Mouse (Mus musculus) liver, adult 2 months (tissue): Measurements from ENCODE around the gene Nbea. TPM values are rescaled to one million over a fixed set of nuclear protein-coding genes. Genes with fewer than 3 reads are reported as not detected.

Experiments used
- DNase-seq: peaks from one replicate; pipeline ENCODE4 v3.0.0-alpha.2; 2011; ENCODE audit warnings: low read depth, low spot score; ENCODE audit errors: extremely low read depth
- H3K27ac ChIP-seq: fragments of 200-500 bp; replicated peaks from 2 replicates; pipeline ENCODE4 v1.5.1; 2012; ENCODE audit warnings: low read depth, mild to moderate bottlenecking, control low read depth, inconsistent platforms, low read length; ENCODE audit not compliant: insufficient read depth
- H3K27me3 ChIP-seq: fragments of 200-500 bp; 2 replicates; pipeline ENCODE4 v1.6.1; 2012; ENCODE audit warnings: mild to moderate bottlenecking, moderate library complexity, low read length, inconsistent platforms; ENCODE audit not compliant: control insufficient read depth, insufficient read depth
- H3K36me3 ChIP-seq: fragments of 200-500 bp; 2 replicates; pipeline ENCODE4 v1.6.1; 2012; ENCODE audit warnings: low read length, inconsistent platforms; ENCODE audit not compliant: control insufficient read depth, insufficient read depth
- H3K4me1 ChIP-seq: fragments of 200-500 bp; 2 replicates; pipeline ENCODE4 v1.6.1; 2011; ENCODE audit warnings: low read length; ENCODE audit not compliant: control insufficient read depth, insufficient read depth
- H3K4me3 ChIP-seq: fragments of 200-500 bp; 2 replicates; pipeline ENCODE4 v1.5.1; 2011; ENCODE audit warnings: low read depth, mild to moderate bottlenecking, control low read depth, low read length, moderate library complexity; ENCODE audit not compliant: insufficient read depth
- H3K79me2 ChIP-seq: fragments of 200-500 bp; 2 replicates; pipeline ENCODE4 v1.6.1; 2012; ENCODE audit warnings: inconsistent platforms, mild to moderate bottlenecking, low read length, moderate library complexity; ENCODE audit not compliant: control insufficient read depth, insufficient read depth
- H3K9ac ChIP-seq: fragments of 200-500 bp; 2 replicates; pipeline ENCODE4 v1.6.1; 2012; ENCODE audit warnings: low read depth, mild to moderate bottlenecking, control low read depth, inconsistent platforms, low read length
- CTCF ChIP-seq: fragments of 200-500 bp; IDR thresholded peaks from 2 replicates; pipeline ENCODE4 v1.5.1; 2011; ENCODE audit warnings: low read depth, low read length, control low read depth
- POLR2A ChIP-seq: fragments of 200-500 bp; IDR thresholded peaks from 2 replicates; pipeline ENCODE4 v1.6.1; 2011; ENCODE audit warnings: low read length, control low read depth; ENCODE audit not compliant: insufficient read depth; ENCODE audit errors: extremely low read depth
- whole genome bisulfite sequencing: fragments of 180-500 bp; shearing (Covaris S2); methylation state at CpG from one replicate; pipeline ENCODE4 v1.1.7; 2018; 5-methylcytosine and 5-hydroxymethylcytosine counted together
- polyA plus RNA-seq: library from polyadenylated mRNA; depleted of rRNA; stranded (reverse); fragments of >200 nt; gene quantifications from 2 replicates; pipeline ENCODE4 v1.2.3, GENCODE M21; 2012
- total RNA-seq: library from RNA; depleted of rRNA; stranded (reverse); fragments of >200 nt; gene quantifications from 2 replicates; pipeline ENCODE4 v1.2.3, GENCODE M21; 2014

Gene Nbea
- total and polyA plus RNA-seq, 2 experiments = 0.38 to 1.9 TPM

GRCm38 (mm10) chr3:55593312-55593711 lies 590.2 kb downstream of the Nbea start:
- H3K4me1 ChIP-seq = no peaks in the 10 kb centered on the region
- H3K4me3 ChIP-seq = no peak overlapping the region
- 86% methylated on average over 5 of the region's 5 CpGs for WGBS
- H3K9ac ChIP-seq = no peak overlapping the region
- no peak for TF ChIP-seq POLR2A
- H3K79me2 ChIP-seq = no peaks in the 10 kb centered on the region
- no peak overlapping the region for H3K27ac ChIP-seq
- H3K27me3 ChIP-seq = no peaks in the 10 kb centered on the region
- no peaks in the 10 kb centered on the region for H3K36me3 ChIP-seq
- no peak for DNase-seq

GRCm38 (mm10) chr3:55590727-55591126 lies 592.8 kb downstream of the Nbea start:
- Histone ChIP-seq H3K36me3 (no peaks in the 10 kb centered on the region), H3K4me3 (no peak overlapping the region), H3K27me3 (no peaks in the 10 kb centered on the region), H3K27ac (no peak overlapping the region), H3K79me2 (no peaks in the 10 kb centered on the region), H3K9ac (no peak overlapping the region), H3K4me1 (no peaks in the 10 kb centered on the region)
- no peak for DNase-seq
- 58% methylated on average over 6 of the region's 6 CpGs for WGBS
- TF ChIP-seq POLR2A (no peak), CTCF (no peak)

DNA sequence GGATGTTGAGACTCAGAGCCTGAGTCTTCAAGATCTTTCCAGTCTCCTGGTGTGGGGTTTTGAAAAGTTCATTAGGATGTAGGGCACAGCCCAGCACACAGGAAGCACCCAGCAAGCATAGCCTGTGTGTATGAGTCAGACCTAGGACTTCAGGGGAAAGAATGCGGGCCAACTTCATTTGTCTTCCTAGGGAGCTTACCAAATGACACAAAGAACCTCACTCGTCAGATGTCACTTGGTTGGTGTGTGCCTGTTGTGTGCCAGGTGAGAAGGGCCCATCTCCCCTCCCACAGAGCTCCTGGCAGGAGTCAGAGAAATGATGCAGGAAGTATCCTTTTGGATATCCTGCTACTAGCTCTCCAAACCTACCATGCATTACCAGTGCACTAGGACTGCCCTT lies 593.2 kb downstream of the Nbea start:
- no peak overlapping the region for H3K9ac ChIP-seq
- no peaks in the 10 kb centered on the region for H3K79me2 ChIP-seq
- no peaks in the 10 kb centered on the region for H3K36me3 ChIP-seq
- H3K27ac ChIP-seq = no peak overlapping the region
- no peak for DNase-seq
- H3K27me3 ChIP-seq = no peaks in the 10 kb centered on the region
- H3K4me3 ChIP-seq = no peak overlapping the region
- WGBS = 69% methylated on average over 2 of the region's 2 CpGs
- no peaks in the 10 kb centered on the region for H3K4me1 ChIP-seq
- TF ChIP-seq POLR2A (no peak), CTCF (no peak)

DNA sequence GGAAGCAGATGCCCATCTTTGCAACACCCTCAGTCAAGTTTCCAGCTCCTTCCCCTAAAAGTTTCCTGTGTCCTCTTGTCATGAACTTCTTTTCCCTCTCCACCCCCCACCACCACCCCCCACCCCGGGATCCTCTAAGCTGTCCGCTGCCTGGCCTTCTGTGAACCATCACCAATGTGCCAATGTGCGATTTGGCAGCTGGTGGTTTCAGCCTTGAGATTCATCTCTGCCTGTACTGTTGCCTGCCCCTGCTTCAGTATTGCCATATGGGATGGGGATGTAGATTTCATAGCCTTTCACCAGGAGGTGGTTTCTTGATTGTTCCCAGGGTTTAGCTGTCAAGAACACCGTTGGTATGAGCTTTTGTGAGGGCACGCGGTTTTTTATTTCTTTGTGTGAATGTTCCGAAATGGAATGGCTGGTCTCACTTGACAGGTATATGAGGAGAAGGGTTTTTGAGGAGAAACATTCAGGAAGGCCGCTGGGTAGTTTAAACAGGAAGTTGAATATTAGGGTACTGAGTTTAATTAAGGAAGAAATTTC lies 594.0 kb downstream of the Nbea start:
- Histone ChIP-seq H3K27me3 (no peaks in the 10 kb centered on the region), H3K4me1 (no peaks in the 10 kb centered on the region), H3K36me3 (no peaks in the 10 kb centered on the region), H3K79me2 (no peaks in the 10 kb centered on the region), H3K9ac (no peak overlapping the region), H3K4me3 (no peak overlapping the region), H3K27ac (no peak overlapping the region)
- TF ChIP-seq POLR2A (no peak), CTCF (no peak)
- WGBS = 88% methylated on average over 8 of the region's 8 CpGs
- DNase-seq = no peak

GRCm38 (mm10) chr3:55587972-55588946 lies 595.2 kb downstream of the Nbea start:
- no peak for DNase-seq
- Histone ChIP-seq H3K79me2 (no peaks in the 10 kb centered on the region), H3K9ac (no peak overlapping the region), H3K36me3 (no peaks in the 10 kb centered on the region), H3K27ac (no peak overlapping the region), H3K27me3 (no peaks in the 10 kb centered on the region), H3K4me1 (no peaks in the 10 kb centered on the region), H3K4me3 (no peak overlapping the region)
- no peak for TF ChIP-seq POLR2A
- no peak for TF ChIP-seq CTCF
- WGBS = 43% methylated on average over 12 of the region's 12 CpGs
